Mouse (Mus musculus): ENCODE data around the gene Edc4.

DNA sequence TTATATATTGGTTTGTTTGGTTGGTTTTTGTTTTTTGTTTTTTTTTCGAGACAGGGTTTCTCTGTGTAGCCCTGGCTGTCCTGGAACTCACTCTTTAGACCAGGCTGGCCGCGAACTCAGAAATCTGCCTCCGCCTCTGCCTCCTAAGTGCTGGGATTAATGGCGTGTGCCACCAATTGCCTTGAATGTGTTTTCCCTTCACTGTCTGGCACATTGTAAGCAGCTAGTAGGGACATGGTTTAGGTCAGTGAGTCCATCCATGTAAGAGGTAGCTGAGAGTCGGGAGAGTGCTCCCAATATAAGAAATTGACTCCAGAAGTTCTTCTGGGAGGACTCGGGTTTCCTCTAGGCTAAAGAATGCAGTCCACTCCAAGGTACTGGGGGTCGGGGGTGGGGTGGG, 26.4 kb upstream of the Edc4 start:
- no peak for TF ChIP-seq POLR2AphosphoS2 (IDR thresholded peaks at IDR 0.05; ENCODE audit: low read depth, low read length)
- TF ChIP-seq MAX (IDR thresholded peaks at IDR 0.05; ENCODE audit: low read length): no peak
- no peak for TF ChIP-seq POLR2A (IDR thresholded peaks at IDR 0.05; ENCODE audit: low read depth, low read length)
- TF ChIP-seq TBP (conservative IDR thresholded peaks at IDR 0.05; ENCODE audit: low read depth, low read length): no peak
- no peak for TF ChIP-seq CTCF (conservative IDR thresholded peaks at IDR 0.05 in 1 of 2, IDR thresholded peaks at IDR 0.05 in 1 of 2; ENCODE audit: low read depth in 2 of 2, low read length in 2 of 2)
- no peak for TF ChIP-seq MXI1 (IDR thresholded peaks at IDR 0.05; ENCODE audit: low read depth, low read length)
- TF ChIP-seq MAFK (IDR thresholded peaks at IDR 0.05; ENCODE audit: insufficient replicate concordance, low read length): no peak

All from CH12.LX (cell line).